Mouse (Mus musculus) erythroblast, embryonic 14.5 days (primary cell): ENCODE results near the gene Cct7. TPM values are rescaled to one million over a fixed set of nuclear protein-coding genes. Genes with fewer than 3 reads are reported as not detected.
"Not testable (repeated sequence)": the region's sequence is repeated elsewhere in the genome, so short reads cannot be mapped to it uniquely, and the experiment has no call there.

Source experiments
- H3K27me3 ChIP-seq: 2 replicates; pipeline ENCODE4 v1.6.1; 2012; ENCODE audit warnings: inconsistent platforms; ENCODE audit not compliant: control insufficient read depth
- H3K36me3 ChIP-seq: 2 replicates; pipeline ENCODE4 v1.6.1; 2012; ENCODE audit warnings: mild to moderate bottlenecking, inconsistent platforms; ENCODE audit not compliant: control insufficient read depth
- H3K4me1 ChIP-seq: 2 replicates; pipeline ENCODE4 v1.6.1; 2012; ENCODE audit warnings: inconsistent platforms; ENCODE audit not compliant: control insufficient read depth
- H3K4me3 ChIP-seq: replicated peaks from 2 replicates; pipeline ENCODE3; 2012; ENCODE audit warnings: moderate library complexity, mild to moderate bottlenecking, inconsistent platforms
- H3K9me3 ChIP-seq: 2 replicates; pipeline ENCODE4 v1.6.1; 2012; ENCODE audit warnings: low read length, inconsistent platforms, mixed read lengths; ENCODE audit not compliant: control insufficient read depth
- GATA1 ChIP-seq: IDR thresholded peaks from 2 replicates; pipeline ENCODE4 v1.6.1; 2012; ENCODE audit warnings: low read length, inconsistent platforms, mixed read lengths
- TAL1 ChIP-seq: IDR thresholded peaks from 3 replicates; pipeline ENCODE4 v1.6.1; 2012; ENCODE audit warnings: low read length, inconsistent platforms, mixed read lengths
- polyA plus RNA-seq: library from polyadenylated mRNA; stranded (reverse); fragments of >175 nt; gene quantifications from 2 replicates; pipeline ENCODE4 v1.2.3, GENCODE M21; 2012

The Cct7 gene
- polyA plus RNA-seq, 1 experiment, result 5.0 TPM

DNA sequence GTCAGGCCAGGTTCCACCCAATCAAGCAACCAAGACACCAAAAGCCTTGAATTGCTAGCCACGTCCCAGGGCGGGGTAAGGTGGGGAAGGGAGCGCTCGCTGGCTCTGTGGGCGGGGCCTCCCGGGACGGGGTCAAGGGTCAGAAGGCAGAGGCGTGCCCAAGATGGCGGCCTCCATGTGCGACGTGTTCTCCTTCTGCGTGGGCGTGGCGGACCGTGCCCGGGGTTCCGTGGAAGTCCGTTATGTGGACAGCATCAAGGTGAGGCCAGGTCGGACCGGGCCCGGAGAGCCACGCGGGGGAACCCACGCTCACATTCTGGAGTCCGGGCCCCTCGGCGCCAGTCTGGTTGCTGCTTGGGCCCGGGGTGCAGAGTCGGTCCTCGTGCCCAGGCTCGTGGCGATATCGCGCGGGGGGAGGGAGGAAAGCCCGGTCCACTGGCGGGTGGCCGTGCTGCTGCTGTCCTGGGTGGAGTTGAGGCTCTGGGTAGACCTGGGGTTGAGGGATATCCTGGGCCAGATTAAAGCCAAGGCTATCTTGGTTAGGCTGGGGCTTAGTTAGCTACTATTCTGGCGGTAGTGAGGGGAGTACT is 19.4 kb upstream of the Cct7 start, which contains the start of gene Smyd5:
Gene Smyd5 (plus strand): TSS at position 148 of the 590 bp plus-strand sequence.
- Histone ChIP-seq H3K4me1 (peaks cover 25% of the 10 kb centered on the region), H3K9me3 (no peaks in the 10 kb centered on the region), H3K27me3 (peaks cover 7% of the 10 kb centered on the region), H3K4me3 (peak within 1 kb of the TSS; percentile 81), H3K36me3 (no peaks in the 10 kb centered on the region)
- TF ChIP-seq TAL1, result no peak
- no peak for TF ChIP-seq GATA1

DNA sequence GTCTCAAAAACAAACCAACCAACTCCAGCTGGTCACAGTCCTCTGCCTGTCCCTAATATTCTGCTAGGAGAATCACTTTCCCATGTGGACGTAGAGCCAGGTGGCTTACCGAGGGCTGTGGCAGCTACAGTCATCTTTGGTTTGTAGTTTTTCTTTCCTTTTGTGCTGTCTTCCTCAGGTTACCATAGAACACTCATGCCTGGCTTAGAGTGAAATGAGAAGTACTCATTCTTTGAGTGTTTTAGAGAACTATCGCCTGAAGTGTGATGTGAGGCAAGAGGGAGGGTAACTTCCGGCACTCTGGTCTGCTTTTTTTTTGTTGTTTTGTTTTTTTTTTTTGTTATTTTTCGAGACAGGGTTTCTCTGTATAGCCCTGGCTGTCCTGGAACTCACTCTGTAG is 17.4 kb upstream of the Cct7 start:
- Histone ChIP-seq H3K27me3 (0 out of 2 replicates have a peak, but pooled peaks cover 3% of the 10 kb centered on the region), H3K4me1 (peaks cover 25% of the 10 kb centered on the region), H3K4me3 (no peak overlapping the region), H3K36me3 (peaks cover 11% of the 10 kb centered on the region), H3K9me3 (no peaks in the 10 kb centered on the region)
- no peak for TF ChIP-seq TAL1
- TF ChIP-seq GATA1, result no peak

DNA sequence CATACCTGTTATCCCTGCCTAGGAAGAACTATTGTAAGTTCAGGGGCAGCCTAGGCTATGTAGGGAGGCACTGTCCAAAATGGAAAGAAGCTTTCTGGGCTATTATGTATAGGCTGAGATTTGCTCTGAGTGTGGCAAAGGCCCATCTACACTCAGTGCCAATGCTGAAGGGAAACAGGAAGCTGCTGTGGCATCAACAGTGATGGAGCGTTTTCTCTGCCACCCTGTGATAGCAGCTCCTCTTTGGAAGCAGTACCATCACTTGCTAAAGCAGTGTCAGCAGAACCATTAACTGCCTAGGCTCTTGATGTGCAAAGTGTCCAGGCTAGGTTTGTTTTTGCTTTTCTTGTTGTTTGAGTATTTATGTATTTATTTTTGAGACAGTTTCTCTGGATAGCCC is 15.1 kb upstream of the Cct7 start:
- H3K4me1 ChIP-seq, result peaks cover 25% of the 10 kb centered on the region
- H3K9me3 ChIP-seq, result no peaks in the 10 kb centered on the region
- TF ChIP-seq GATA1 (no peak), TAL1 (no peak)
- H3K27me3 ChIP-seq, result no peaks in the 10 kb centered on the region
- H3K4me3 ChIP-seq, result no peak overlapping the region
- H3K36me3 ChIP-seq, result peaks cover 35% of the 10 kb centered on the region

DNA sequence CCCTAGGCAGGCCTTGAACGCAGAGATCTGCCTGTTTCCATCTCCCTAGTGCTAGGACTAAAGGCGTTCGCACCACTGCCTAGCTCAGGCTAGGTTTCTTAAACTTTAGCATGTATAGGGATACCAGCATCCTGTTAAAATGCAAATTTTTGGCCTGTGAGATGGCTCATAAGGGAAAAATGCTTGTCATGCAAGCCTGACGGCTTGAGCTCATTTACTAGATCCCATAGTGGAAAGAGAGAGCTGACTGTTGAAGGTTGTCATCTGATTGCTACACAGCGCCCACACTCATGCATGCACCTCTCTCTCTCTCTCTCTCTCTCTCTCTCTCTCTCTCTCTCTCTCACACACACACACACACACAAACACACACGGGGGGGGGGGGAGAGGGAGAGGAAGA is 14.7 kb upstream of the Cct7 start:
- Histone ChIP-seq H3K27me3 (no peaks in the 10 kb centered on the region), H3K4me1 (peaks cover 22% of the 10 kb centered on the region), H3K36me3 (peaks cover 39% of the 10 kb centered on the region), H3K4me3 (no peak overlapping the region), H3K9me3 (no peaks in the 10 kb centered on the region)
- TF ChIP-seq TAL1 (no peak), GATA1 (no peak)

DNA sequence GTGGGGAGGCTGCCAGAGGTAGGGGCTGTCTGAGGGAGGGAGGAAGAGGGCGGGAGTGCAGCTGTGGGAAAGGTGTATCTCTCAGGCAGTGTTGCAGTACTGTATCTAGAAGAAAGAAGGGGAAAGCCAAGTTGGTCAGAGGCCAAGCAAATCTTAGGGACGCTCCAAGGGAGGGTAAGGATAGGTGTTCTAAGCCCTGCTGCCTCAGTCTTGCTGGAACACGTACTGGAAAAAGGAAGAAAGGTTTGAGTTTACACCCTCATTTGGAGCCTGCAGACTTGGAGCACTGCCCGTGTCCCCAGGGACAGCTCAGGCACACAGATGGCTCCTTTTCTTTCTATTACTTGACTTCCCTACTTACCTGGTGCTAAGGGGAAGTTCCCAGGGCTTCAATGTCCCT is 10.2 kb upstream of the Cct7 start:
- no peaks in the 10 kb centered on the region for H3K27me3 ChIP-seq
- no peaks in the 10 kb centered on the region for H3K9me3 ChIP-seq
- no peaks in the 10 kb centered on the region; the same call in 1 of the 2 replicates for H3K4me1 ChIP-seq
- peaks cover 79% of the 10 kb centered on the region for H3K36me3 ChIP-seq
- TF ChIP-seq TAL1, result no peak
- TF ChIP-seq GATA1, result no peak
- no peak overlapping the region for H3K4me3 ChIP-seq

DNA sequence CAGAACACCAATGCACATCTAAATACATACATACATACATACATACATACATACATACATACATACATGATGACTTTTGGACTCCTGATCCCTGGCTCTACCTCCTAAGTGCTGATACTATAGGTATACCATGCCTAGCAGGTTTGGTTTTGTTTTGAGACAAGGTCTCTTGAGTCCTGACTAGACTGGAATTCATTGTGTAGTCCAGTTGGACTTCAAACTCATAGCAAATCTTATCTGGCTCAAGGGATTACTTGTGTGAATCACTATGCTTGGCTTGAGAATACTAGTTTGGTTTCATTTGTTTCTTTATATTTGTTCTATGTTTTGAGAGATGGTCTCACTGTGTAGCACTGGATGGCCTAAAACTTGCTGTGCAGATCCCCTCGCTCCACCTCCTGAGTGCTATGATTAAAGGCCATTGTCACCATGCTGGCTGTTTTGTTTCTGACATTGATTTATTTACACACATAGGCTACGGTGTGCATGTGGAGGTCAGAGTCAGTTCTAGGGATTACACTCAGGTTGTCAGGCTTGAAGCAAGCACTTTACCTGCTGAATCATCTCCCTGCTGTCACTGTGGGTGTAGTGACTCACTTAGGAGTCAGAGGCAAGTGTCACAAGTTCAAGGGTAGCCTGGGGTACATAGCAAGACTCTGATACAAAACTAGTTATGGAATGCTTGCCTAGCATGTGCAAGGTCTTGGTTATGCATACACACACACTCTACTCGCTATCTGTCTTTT is 7.7 kb upstream of the Cct7 start:
- Histone ChIP-seq H3K9me3 (no peaks in the 10 kb centered on the region), H3K4me3 (no peak overlapping the region), H3K27me3 (no peaks in the 10 kb centered on the region), H3K36me3 (peaks cover 95% of the 10 kb centered on the region), H3K4me1 (no peaks in the 10 kb centered on the region; the same call in 1 of the 2 replicates)
- TF ChIP-seq GATA1, result no peak
- no peak for TF ChIP-seq TAL1

DNA sequence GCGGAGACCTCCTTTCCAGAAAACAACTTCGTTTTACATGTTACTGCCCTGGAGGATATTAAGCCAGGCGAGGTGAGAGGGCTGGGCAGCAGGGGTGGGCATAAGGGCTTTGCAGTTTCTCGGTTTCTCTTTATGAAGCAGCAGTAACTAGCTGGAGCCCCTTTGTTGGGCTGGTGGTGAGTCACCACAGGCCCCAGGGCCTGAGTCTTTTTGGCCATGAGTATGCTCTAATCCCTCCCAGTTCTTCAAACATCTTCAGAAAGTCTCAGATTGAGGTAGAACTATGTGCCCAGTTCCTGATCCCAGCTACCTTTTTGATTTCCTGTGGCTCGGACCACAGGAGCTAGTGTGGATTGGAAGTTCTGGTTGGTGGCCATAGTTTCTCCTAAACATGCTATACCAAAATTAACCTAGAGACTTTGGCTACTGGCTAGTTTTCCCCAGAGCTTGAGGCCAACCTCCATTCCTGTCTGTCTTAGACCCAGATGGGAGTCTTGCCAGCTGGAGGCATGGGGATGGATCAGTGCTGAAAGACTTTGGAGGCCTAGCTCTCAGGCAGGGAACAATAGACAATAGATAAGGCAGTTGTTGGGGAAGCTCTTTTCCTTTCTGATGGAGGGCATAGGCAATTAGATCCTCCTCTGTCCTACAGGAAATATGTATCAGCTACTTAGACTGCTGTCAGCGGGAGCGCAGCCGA is 6.9 kb upstream of the Cct7 start:
- Histone ChIP-seq H3K4me3 (no peak overlapping the region), H3K9me3 (no peaks in the 10 kb centered on the region), H3K27me3 (no peaks in the 10 kb centered on the region), H3K4me1 (no peaks in the 10 kb centered on the region; the same call in 1 of the 2 replicates), H3K36me3 (peaks cover 91% of the 10 kb centered on the region)
- no peak for TF ChIP-seq GATA1
- TF ChIP-seq TAL1, result no peak

DNA sequence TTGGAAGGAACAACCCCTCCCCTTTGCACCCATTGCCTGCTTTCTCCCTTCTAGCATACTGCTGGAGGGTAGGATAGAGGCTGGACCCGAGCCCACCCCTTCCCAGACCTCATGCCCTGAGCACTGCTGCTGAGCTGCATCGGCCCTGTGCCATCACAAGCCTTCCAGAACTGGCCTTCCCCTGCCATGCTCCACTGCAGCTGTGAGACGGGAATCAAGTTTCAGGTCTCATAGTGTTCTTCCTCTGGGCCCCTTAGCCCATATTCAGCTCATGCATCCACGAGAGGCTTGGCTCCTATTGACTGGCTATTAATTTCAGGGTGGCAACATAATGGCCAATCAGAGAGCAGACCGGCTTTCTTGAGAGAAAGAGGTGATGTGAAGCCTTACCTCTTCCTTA is 6.0 kb upstream of the Cct7 start:
- no peak overlapping the region for H3K4me3 ChIP-seq
- peaks cover 84% of the 10 kb centered on the region for H3K36me3 ChIP-seq
- no peak for TF ChIP-seq TAL1
- no peak for TF ChIP-seq GATA1
- peaks cover 6% of the 10 kb centered on the region for H3K4me1 ChIP-seq
- no peaks in the 10 kb centered on the region for H3K27me3 ChIP-seq
- H3K9me3 ChIP-seq, result no peaks in the 10 kb centered on the region

DNA sequence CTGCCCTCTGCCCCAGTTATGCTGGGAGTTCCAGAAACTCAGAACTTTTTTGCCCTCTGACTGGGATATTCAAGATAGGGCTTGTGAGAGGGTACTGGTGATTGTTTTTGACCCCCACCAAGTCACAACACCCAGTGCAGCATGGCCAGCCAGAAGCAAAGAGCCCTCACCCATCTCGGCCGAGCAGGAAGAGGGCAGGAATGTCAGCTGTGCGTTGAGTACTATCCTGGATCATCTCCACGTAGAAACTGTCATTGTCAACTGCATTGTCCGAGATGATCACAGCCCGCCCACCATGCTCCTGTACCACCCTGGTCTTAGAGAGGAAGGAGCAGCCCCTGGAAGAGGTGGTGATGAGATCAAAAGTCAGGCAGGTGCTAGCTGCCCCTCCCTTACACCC is 4.0 kb upstream of the Cct7 start:
- Histone ChIP-seq H3K4me3 (no peak overlapping the region), H3K36me3 (peaks cover 64% of the 10 kb centered on the region), H3K4me1 (peaks cover 16% of the 10 kb centered on the region), H3K27me3 (no peaks in the 10 kb centered on the region), H3K9me3 (no peaks in the 10 kb centered on the region)
- TF ChIP-seq GATA1, result no peak
- no peak for TF ChIP-seq TAL1

DNA sequence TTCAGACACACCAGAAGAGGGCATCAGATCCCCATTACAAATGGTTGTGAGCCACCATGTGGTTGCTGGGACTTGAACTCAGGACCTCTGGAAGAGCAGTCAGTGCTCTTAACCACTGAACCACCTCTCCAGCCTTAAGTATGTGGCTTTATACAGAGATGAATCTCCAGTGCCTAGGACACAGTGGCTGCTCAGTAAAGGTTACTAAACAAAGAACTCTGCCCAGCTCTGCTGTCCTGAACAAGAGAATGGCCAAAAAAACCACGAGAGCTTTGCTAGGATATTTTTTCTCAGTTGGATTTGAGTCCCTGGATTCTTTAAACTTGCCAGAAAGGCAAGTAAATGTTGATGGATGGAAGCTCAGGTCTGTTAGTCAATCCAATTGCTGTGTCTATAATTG is 1.2 kb upstream of the Cct7 start:
- peak overlapping the region; percentile 96 for H3K4me3 ChIP-seq
- H3K9me3 ChIP-seq, H3K27me3 ChIP-seq: not testable (repeated sequence)
- peaks cover 57% of the 10 kb centered on the region for H3K36me3 ChIP-seq
- peaks cover 42% of the 10 kb centered on the region for H3K4me1 ChIP-seq
